Mouse (Mus musculus) neural tube, embryonic 14.5 days (tissue): Measurements from ENCODE around the gene Psg26. TPM values are rescaled to one million over a fixed set of nuclear protein-coding genes. Genes with fewer than 3 reads are reported as not detected.
"Not testable (repeated sequence)": the region's sequence is repeated elsewhere in the genome, so short reads cannot be mapped to it uniquely, and the experiment has no call there.

ENCODE experiments used
- ATAC-seq: fragments of 200-750 bp; cut with Nextera tagmentation; 2 replicates; pipeline ENCODE4 v1.8.0; 2017; ENCODE audit warnings: low read depth, mild to moderate bottlenecking, moderate TSS enrichment, moderate library complexity
- H3K27ac ChIP-seq: fragments of 300-500 bp; sonication (generic); 2 replicates; pipeline ENCODE4 v1.5.1; 2014; ENCODE audit warnings: low read depth, mild to moderate bottlenecking, control low read depth, low read length, moderate library complexity, mixed read lengths
- H3K27me3 ChIP-seq: fragments of 300-500 bp; sonication (generic); 2 replicates; pipeline ENCODE4 v1.6.1; 2014; ENCODE audit warnings: low read length; ENCODE audit not compliant: control insufficient read depth, insufficient read depth
- H3K36me3 ChIP-seq: fragments of 300-500 bp; sonication (generic); 2 replicates; pipeline ENCODE4 v1.6.1; 2014; ENCODE audit warnings: low read length, mixed read lengths; ENCODE audit not compliant: control insufficient read depth, insufficient read depth
- H3K4me1 ChIP-seq: fragments of 300-500 bp; sonication (generic); 2 replicates; pipeline ENCODE4 v1.6.1; 2014; ENCODE audit warnings: low read length; ENCODE audit not compliant: control insufficient read depth, insufficient read depth
- H3K4me2 ChIP-seq: fragments of 300-500 bp; sonication (generic); 2 replicates; pipeline ENCODE4 v1.6.1; 2014; ENCODE audit warnings: mild to moderate bottlenecking, low read depth, low read length, control low read depth
- H3K4me3 ChIP-seq: fragments of 300-500 bp; sonication (generic); 2 replicates; pipeline ENCODE4 v1.5.1; 2014; ENCODE audit warnings: low read depth, low read length, control low read depth, mixed read lengths
- H3K9ac ChIP-seq: fragments of 300-500 bp; sonication (generic); replicated peaks from 2 replicates; pipeline ENCODE4 v1.6.1; 2014; ENCODE audit warnings: low read depth, mild to moderate bottlenecking, control low read depth, low read length, mixed read lengths
- H3K9me3 ChIP-seq: fragments of 300-500 bp; sonication (generic); 2 replicates; pipeline ENCODE4 v1.6.1; 2016; ENCODE audit warnings: low read length; ENCODE audit not compliant: control insufficient read depth
- WGBS: fragments of 180-500 bp; shearing (Covaris S2); extraction: QIAGEN DNeasy Blood & Tissue Kit; methylation state at CpG from one replicate; pipeline ENCODE4 v1.1.7; 2014; 5-methylcytosine and 5-hydroxymethylcytosine counted together
- polyA plus RNA-seq: library from polyadenylated mRNA; unstranded; fragments of >200 nt; fragmentation: Nextera tagmentation; extraction: Ambion mirVana; gene quantifications from 2 replicates; pipeline ENCODE4 v1.2.1, GENCODE M21; 2014

Psg26 gene
- polyA plus RNA-seq: not detected in 2 replicates

- Histone ChIP-seq H3K27ac (no peak within 1 kb of the TSS), H3K4me1 (no peaks in the 10 kb centered on the region), H3K4me3 (no peak within 1 kb of the TSS), H3K9ac (no peak within 1 kb of the TSS), H3K27me3 (no peaks in the 10 kb centered on the region), H3K4me2 (no peak within 1 kb of the TSS), H3K9me3 (no peaks in the 10 kb centered on the region), H3K36me3 (no peaks in the 10 kb centered on the region)
- ATAC-seq: no peak
- WGBS: 73% methylated on average over 1 of the region's 1 CpGs
Observed at GRCm38 (mm10) chr7:18484077-18484476, at the start of gene Psg26. TSS of gene Psg26 (minus strand) at chr7:18484177.

GRCm38 (mm10) chr7:18533420-18533819 is 49.4 kb upstream of the Psg26 start:
- no peaks in the 10 kb centered on the region for H3K9me3 ChIP-seq
- 55% methylated on average over 3 of the region's 3 CpGs for WGBS
- no peak overlapping the region for H3K4me2 ChIP-seq
- H3K4me1 ChIP-seq: no peaks in the 10 kb centered on the region
- H3K9ac ChIP-seq: no peak overlapping the region
- H3K4me3 ChIP-seq: no peak overlapping the region
- ATAC-seq: no peak
- no peaks in the 10 kb centered on the region for H3K36me3 ChIP-seq
- H3K27me3 ChIP-seq: no peaks in the 10 kb centered on the region
- no peak overlapping the region for H3K27ac ChIP-seq

- no peak for ATAC-seq
- H3K4me3 ChIP-seq: no peak within 1 kb of the TSS
- no peak within 1 kb of the TSS for H3K4me2 ChIP-seq
- H3K9ac ChIP-seq: no peak within 1 kb of the TSS
- no peaks in the 10 kb centered on the region for H3K4me1 ChIP-seq
- no peaks in the 10 kb centered on the region for H3K9me3 ChIP-seq
- WGBS: 91% methylated on average over 1 of the region's 1 CpGs
- no peaks in the 10 kb centered on the region for H3K36me3 ChIP-seq
- no peak within 1 kb of the TSS for H3K27ac ChIP-seq
- no peaks in the 10 kb centered on the region for H3K27me3 ChIP-seq
Observed at GRCm38 (mm10) chr7:18532169-18532568, 48.2 kb upstream of the Psg26 start, which contains the start of gene Psg25. TSS of gene Psg25 (minus strand) at chr7:18532269.

DNA sequence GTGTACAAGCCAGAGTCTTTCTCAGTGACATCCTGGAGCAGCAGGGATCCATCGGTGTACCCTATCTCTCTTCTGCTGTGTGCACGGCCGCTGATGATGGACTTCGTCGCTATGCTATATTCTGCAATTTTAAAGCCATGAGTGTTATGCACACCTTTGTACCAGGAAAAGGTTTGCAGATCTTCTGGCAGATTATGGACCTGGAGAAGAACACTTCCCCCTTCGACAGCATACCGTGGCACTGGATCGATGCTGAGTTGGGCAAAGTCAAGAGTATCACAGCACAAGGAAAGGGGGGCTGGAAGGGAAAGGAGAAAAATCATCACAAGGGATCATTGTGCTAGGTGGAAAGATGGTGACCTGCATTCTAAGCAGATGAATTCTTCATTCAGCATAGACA is 40.7 kb upstream of the Psg26 start:
- Histone ChIP-seq H3K27me3 (no peaks in the 10 kb centered on the region), H3K4me3 (no peak overlapping the region), H3K4me1 (no peaks in the 10 kb centered on the region), H3K27ac (no peak overlapping the region), H3K9me3 (no peaks in the 10 kb centered on the region), H3K9ac (no peak overlapping the region), H3K36me3 (no peaks in the 10 kb centered on the region), H3K4me2 (no peak overlapping the region)
- 95% methylated on average over 8 of the region's 8 CpGs for WGBS
- no peak for ATAC-seq

- not testable (repeated sequence) for H3K27me3 ChIP-seq, H3K27ac ChIP-seq, H3K36me3 ChIP-seq, H3K9ac ChIP-seq, H3K4me2 ChIP-seq, H3K9me3 ChIP-seq, H3K4me1 ChIP-seq, H3K4me3 ChIP-seq, ATAC-seq
Observed at GRCm38 (mm10) chr7:18512848-18513247, 28.9 kb upstream of the Psg26 start.

- H3K36me3 ChIP-seq, ATAC-seq, H3K4me2 ChIP-seq, H3K4me3 ChIP-seq, H3K4me1 ChIP-seq, H3K27ac ChIP-seq, H3K9me3 ChIP-seq, H3K27me3 ChIP-seq, H3K9ac ChIP-seq: not testable (repeated sequence)
- 45% methylated on average over 2 of the region's 2 CpGs for WGBS
Observed at GRCm38 (mm10) chr7:18512417-18512816, 28.4 kb upstream of the Psg26 start.

DNA sequence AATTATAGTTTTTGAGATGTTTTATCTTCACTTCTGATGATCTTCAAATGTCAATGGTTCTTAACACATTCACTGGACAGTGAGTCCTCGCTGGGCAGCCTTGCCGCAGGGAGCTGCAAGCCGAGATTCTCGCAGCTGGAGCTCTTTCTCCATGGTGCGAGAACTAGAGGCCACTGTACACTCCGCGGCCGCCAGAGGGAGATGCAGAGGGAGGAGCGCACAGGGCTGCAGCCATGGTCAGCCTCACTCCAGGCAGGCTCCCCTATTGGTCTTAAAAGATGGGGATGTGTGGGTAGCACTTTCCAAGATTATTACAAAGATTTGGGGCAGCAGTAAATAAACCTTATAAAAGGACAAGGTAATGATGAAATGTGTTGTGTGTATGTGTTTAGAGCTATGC is 27.5 kb upstream of the Psg26 start:
- ATAC-seq: no peak
- Histone ChIP-seq H3K4me3 (no peak overlapping the region), H3K9ac (no peak overlapping the region), H3K9me3 (no peaks in the 10 kb centered on the region), H3K36me3 (no peaks in the 10 kb centered on the region), H3K4me1 (no peaks in the 10 kb centered on the region), H3K27me3 (no peaks in the 10 kb centered on the region), H3K4me2 (no peak overlapping the region), H3K27ac (no peak overlapping the region)
- 21% methylated on average over 9 of the region's 9 CpGs for WGBS

DNA sequence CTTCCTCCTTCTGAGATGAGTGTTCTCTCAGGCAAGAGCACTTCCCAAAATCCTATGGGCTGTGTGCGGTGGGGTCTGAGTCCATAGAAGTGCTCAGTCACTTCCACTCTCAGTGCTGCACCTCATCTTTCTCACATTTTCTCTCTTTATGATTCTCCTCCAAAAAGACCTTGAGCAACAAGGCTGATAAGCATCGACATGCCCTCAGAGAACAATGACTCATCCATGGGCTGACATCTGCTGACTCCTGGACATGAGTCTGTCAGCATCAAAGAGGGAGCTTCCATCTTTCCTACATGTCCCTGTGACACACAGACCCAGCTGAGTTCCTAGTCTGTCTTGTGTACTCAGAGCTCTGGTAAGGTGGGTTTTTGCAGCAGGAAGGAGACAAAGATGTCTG is 52.0 kb downstream of the Psg26 start, which contains the start of gene Psg28:
Gene Psg28 (minus strand): TSS at position 101 of the 400 bp plus-strand sequence.
- H3K9ac ChIP-seq, H3K4me1 ChIP-seq, H3K36me3 ChIP-seq, H3K9me3 ChIP-seq, H3K27me3 ChIP-seq, H3K4me3 ChIP-seq, ATAC-seq, H3K27ac ChIP-seq, H3K4me2 ChIP-seq: not testable (repeated sequence)
- WGBS: 88% methylated on average over 2 of the region's 2 CpGs
